Mouse (Mus musculus) hindlimb bud, embryonic 11.5 days (tissue): ENCODE data around the gene Timm13.

ENCODE experiments used
- DNase-seq: peaks from one replicate; pipeline ENCODE4 v3.0.0-alpha.2; 2012; ENCODE audit warnings: low read depth, low spot score; ENCODE audit errors: extremely low spot score

Timm13 gene

GRCm38 (mm10) chr10:80909375-80910162 is 8.8 kb upstream of the Timm13 start:
- DNase-seq, result no peak

DNA sequence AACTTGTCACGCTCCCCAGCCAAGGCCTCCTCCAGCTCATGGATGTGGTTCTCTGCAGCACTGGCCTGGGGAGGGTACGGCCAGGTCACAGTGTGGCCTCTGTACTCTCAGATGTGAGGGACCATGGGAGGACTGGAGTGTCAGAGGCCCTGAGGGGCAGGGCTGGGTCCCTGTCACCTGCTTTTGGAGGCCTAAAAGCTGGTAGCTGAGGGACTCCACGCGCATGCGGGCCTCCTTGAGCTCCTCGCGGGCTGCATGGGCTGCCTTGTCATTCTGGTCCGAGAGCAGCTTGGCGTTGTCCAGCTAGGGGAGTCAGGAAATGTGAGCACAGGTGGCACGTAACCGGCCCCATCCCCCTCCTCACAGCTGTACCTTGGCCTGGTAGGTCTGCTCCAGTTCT is 3.9 kb upstream of the Timm13 start:
- no peak for DNase-seq

GRCm38 (mm10) chr10:80904004-80904693 is 3.4 kb upstream of the Timm13 start:
- no peak for DNase-seq

- DNase-seq, result no peak
These were observed 2.5 kb upstream of the Timm13 start for GRCm38 (mm10) chr10:80903282-80903681.

- no peak for DNase-seq
These were observed 1.6 kb upstream of the Timm13 start for GRCm38 (mm10) chr10:80902273-80902940.

DNA sequence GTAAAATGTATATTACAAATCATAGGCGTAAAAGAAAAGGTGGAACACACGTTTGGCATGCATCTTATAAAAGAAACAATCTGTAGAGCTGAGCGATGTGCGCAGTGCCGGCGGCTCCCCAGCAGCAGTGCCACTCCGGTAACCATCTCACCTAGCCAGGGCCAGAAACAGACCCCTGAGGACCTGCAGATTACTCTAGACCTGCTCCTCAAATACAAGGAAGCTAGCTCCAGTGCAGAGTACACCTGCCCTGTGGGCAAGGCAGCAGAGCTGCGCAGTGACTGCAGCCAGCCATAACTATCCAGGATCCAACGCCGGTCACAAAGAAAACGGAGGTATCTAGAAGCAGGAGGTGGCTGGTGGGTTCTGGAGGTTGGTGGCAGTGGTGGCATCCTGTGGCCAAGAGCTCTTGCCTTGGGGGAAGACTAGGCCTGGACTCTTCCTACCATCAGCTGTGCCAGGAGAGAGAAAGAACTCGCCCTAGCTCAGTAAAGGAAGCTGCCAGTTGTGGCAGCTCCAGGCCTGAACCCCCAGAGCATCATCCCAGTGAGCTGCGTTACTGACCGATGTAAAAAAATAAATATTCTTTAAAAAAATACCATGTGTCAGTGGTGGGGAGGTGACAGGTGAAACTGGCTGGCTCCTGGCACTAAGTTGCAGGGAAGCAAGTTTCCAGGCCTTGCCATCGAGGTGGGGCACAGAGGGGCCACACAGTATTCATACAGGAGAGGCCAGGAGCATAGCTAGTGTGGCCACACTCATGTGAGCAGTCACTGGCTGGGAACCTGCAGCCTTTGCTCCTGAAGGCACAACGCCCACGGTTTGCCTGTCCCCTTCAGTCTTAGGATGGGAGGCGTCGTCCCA is 872 bp upstream of the Timm13 start:
- no peak for DNase-seq

GRCm38 (mm10) chr10:80899591-80900317 is 1.0 kb downstream of the Timm13 start:
- DNase-seq, result no peak

DNA sequence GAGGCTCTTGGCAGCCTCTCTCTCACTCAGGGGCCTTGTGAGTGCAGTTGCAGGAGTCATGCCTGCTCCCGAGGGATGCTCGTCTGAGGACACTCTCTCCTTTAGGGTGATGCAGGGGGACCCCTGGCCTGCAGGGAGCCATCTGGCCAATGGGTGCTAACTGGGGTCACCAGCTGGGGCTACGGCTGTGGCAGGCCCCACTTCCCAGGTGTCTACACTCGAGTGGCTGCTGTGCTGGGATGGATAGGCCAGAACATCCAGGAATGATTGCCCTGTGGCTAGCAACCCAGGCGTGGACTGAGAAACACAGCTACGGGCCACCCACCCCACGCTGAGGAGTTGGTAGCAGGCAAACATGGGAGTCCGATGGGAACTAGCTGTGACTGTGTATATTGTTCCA is 1.7 kb downstream of the Timm13 start:
- DNase-seq, result no peak

DNA sequence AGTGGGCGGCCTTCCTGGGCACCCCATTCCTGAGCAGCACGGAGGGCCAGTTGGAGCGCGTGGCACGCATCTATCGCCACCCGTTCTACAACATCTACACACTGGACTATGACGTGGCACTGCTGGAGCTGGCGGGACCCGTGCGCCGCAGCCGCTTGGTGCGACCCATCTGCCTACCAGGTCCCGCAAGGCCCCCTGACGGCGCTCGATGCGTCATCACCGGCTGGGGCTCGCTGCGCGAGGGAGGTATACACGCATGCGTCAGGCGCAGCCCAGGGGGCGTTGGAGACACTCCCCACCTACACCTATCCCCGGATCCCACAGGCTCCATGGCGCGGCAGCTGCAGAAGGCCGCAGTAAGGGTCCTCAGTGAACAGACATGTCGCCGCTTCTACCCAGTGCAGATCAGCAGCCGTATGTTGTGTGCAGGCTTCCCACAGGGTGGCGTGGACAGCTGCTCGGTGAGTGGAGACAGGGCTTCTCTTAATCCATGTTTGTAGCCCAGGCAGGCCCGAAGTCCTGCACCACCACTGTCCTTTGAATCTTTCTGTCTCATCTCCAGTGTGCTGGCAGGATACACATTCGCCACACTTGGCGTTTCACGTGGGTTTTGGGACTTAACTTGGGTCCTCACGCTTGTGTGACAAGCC is 2.8 kb downstream of the Timm13 start:
- no peak for DNase-seq

- DNase-seq, result no peak
These were observed 3.9 kb downstream of the Timm13 start for GRCm38 (mm10) chr10:80896581-80897485.

DNA sequence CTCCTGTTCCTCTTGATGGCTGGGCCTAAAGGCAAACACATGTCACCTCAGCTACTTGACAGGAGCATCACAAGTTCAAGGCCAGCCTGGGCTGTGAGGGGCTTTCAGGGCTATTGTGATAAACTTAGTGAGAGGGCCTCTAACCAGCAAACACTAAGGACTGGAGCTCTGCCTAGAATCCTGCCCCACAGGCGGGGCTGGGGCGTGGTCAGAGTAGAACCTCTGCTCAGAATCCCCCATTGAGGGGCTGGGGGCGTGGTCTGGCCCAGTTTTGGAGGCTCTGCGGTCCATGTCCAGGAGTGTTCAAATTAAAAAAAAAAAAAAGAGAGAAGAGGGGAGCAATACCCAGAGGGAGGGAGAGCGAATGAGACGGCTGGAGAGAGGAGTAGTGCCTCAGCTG is 5.1 kb downstream of the Timm13 start:
- no peak for DNase-seq

DNA sequence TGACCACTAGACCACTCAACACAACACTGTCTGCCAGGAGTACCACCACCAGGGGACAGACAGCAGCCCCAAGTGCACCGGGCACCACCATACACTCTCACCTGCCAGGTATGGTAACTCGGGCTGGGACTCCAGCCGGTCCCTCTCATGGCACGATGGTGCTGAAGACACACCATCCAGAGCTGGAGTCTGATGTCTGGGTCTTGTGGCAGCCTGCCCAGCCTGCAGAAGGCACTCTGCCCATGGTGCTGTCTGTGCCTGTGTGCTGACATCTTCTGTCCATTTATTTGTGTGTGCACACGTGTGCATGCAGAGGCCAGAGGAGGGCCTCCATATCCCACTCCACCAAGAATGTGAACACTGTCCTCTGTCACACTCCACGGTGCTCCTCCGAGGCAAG is 5.7 kb downstream of the Timm13 start:
- DNase-seq, result no peak

DNA sequence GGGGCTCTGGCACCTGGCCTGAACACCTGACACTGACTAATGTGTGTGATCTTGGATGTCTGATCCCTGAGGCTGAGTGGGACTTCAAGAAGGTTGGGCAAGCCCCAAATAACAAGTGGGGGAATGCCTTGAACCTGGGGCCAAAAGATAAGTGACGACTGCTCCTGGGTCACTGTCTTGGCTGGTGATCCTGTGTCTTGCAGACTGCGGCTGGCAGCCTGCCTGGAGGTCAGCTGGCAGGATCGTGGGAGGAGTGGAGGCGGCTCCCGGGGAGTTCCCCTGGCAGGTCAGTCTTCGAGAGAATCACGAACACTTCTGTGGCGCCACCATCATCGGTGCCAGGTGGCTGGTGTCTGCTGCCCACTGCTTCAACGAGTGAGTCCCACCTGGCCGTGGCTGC is 13.6 kb downstream of the Timm13 start:
- DNase-seq, result no peak

GRCm38 (mm10) chr10:80881301-80881700 is 19.5 kb downstream of the Timm13 start:
- no peak for DNase-seq

- no peak for DNase-seq
These were observed 19.9 kb downstream of the Timm13 start for GRCm38 (mm10) chr10:80880901-80881300.

DNA sequence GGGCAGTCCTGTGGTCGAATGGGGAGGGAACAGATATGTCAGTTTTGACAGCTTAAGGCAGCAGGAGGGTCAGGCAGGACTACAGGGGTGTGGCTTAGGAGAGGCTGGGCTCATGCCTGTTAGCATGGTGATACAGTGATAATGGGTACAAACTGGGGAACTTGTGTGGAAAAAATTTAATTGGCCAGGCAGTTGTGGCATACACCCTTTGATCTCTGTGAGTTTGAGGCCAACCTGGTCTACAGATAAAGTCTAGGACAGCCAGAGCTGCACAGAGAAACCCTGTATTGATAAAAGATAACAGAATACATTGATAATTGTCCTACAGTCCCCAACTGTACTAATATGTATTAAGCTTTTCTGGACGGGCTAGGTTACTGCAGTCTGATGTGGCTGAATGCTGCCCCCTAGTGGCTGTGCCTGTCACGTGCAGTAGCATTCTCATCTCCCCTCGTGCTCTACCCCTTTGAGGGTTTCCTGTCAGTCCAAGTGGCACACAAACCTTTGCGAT is 20.6 kb downstream of the Timm13 start:
- peak; percentile 35 for DNase-seq

GRCm38 (mm10) chr10:80876594-80876993 is 24.2 kb downstream of the Timm13 start:
- DNase-seq, result no peak

DNA sequence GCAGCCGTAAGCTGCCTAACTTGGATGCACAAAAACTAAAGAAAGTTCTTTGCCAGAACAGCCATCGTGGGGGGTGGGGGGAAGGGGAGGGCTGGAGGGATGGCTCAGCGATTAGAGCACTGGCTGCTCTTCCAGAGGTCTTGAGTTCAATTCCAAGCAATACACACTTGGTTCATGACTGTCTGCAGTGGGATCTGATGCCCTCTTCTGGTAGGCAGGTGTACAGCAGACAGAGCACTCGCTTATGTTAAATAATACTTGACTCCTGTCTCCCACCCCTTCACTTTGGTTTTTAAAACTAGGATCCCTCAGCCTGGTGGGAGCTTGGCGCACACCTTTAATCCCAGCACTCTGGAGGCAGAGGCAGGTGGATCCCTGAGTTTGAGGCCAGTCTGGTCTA is 24.7 kb downstream of the Timm13 start:
- peak; percentile 42 for DNase-seq

GRCm38 (mm10) chr10:80874035-80874434 is 26.7 kb downstream of the Timm13 start:
- no peak for DNase-seq
